Mouse (Mus musculus) heart, postnatal 0 days (tissue): ENCODE results near the gene Ctss.

ENCODE experiments used
- CTCF ChIP-seq: IDR thresholded peaks from 2 replicates; pipeline ENCODE4 v1.5.1; 2016; ENCODE audit warnings: antibody characterized with exemption, control low read depth, low read depth
- EP300 ChIP-seq: IDR thresholded peaks from 2 replicates; pipeline ENCODE4 v1.6.1; 2016; ENCODE audit warnings: antibody characterized with exemption, low read depth

DNA sequence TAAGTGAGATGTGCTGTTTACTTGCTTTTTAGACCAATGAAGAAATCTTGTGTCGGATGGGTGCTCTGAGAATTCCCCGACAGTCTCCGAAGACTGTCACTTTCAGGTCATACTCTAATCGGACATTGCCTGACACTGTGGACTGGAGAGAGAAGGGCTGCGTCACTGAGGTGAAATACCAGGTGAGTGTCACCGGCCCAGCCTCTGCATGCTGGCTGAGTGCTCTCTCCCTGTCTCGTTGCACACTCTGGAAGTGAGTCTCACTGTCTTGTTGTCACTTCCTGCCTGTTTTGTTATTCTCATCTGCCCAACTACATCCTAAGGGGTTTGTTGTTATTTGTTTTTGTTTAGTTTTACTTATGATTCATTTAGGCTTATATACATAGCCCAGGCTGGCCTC is 16.4 kb downstream of the Ctss start:
- TF ChIP-seq CTCF (no peak), EP300 (no peak)
